ENCODE assay signal across 14 mouse cellular contexts in genomic region chr11:79652921-79653575, GRCm38 (mm10).
DNase-seq lines count a peak whose midpoint lies in the region; ATAC-seq and TF ChIP-seq lines count a peak whose summit lies in the region.
"Had no signal": no experiment of that assay in that cellular context is flagged by ENCODE, and none has a peak within 500 bp of the region (broad histone marks: within the 10 kb centered on the region; RNA-seq: fewer than 3 reads in every experiment).

No protein-coding gene starts in this region.

- DNase-seq in limb, embryonic 10.5 days (ENCODE audit: low spot score) = no peak
- DNase-seq in fibroblast of lung, adult 2 months (ENCODE audit: low read depth) = peak; percentile 69
- DNase-seq in natural killer cell, adult 2 months (ENCODE audit: low spot score in 2 of 2) = peak; percentile 38 to 56
- DNase-seq in thymus, postnatal 4 days = peak; percentile 66
- DNase-seq in layer of hippocampus, adult 2 months (ENCODE audit: low spot score in 2 of 2) = no peak
- DNase-seq in layer of hippocampus, postnatal 25 days (ENCODE audit: extremely low spot score in 1 of 2, low spot score in 1 of 2) = no peak
- DNase-seq in ovary, postnatal 10 days (ENCODE audit: low spot score) = no peak
- DNase-seq: adrenal gland, adult 8-10 months; cerebellum, adult 2 months; gastrocnemius, adult 2 months had no signal

- H3K4me3 ChIP-seq in limb, embryonic 13.5 days = no peak overlapping the region
- H3K4me3 ChIP-seq in limb, embryonic 10.5 days = no peak overlapping the region
- H3K4me3 ChIP-seq in layer of hippocampus, adult 2 months = no peak overlapping the region
- H3K4me3 ChIP-seq: gastrocnemius, adult 2 months; heart, embryonic 15.5 days; liver, embryonic 12.5 days had no signal

- no peak overlapping the region for H3K9ac ChIP-seq in limb, embryonic 13.5 days
- H3K9ac ChIP-seq: heart, embryonic 15.5 days; liver, embryonic 12.5 days had no signal

- H3K27me3 ChIP-seq in limb, embryonic 13.5 days = no peaks in the 10 kb centered on the region
- H3K27me3 ChIP-seq in limb, embryonic 10.5 days (ENCODE audit: low read depth, poor library complexity, severe bottlenecking) = 0 out of 2 replicates have a peak, but pooled peaks cover under 1% of the 10 kb centered on the region

- ATAC-seq in limb, embryonic 13.5 days (ENCODE audit: low FRiP score, low read depth) = no peak

- no peaks in the 10 kb centered on the region for H3K36me3 ChIP-seq in limb, embryonic 13.5 days
- H3K36me3 ChIP-seq in limb, embryonic 10.5 days = no peaks in the 10 kb centered on the region
- H3K36me3 ChIP-seq: heart, embryonic 15.5 days; liver, embryonic 12.5 days had no signal

- H3K4me2 ChIP-seq in limb, embryonic 13.5 days (replicated peaks) = no peak overlapping the region
- H3K4me2 ChIP-seq: heart, embryonic 15.5 days; liver, embryonic 12.5 days; midbrain, embryonic 11.5 days had no signal

- peaks cover 60% of the 10 kb centered on the region for H3K4me1 ChIP-seq in limb, embryonic 13.5 days
- peaks cover 41% of the 10 kb centered on the region for H3K4me1 ChIP-seq in limb, embryonic 10.5 days

- H3K27ac ChIP-seq in limb, embryonic 13.5 days = peak overlapping the region; percentile 33; the same call in 1 of the 2 replicates
- no peak overlapping the region for H3K27ac ChIP-seq in limb, embryonic 10.5 days
- no peak overlapping the region for H3K27ac ChIP-seq in layer of hippocampus, adult 2 months
- H3K27ac ChIP-seq: gastrocnemius, adult 2 months; heart, embryonic 15.5 days; liver, embryonic 12.5 days had no signal

- no peaks in the 10 kb centered on the region for H3K9me3 ChIP-seq in limb, embryonic 13.5 days
- no peaks in the 10 kb centered on the region for H3K9me3 ChIP-seq in limb, embryonic 10.5 days (replicated peaks)
- H3K9me3 ChIP-seq: heart, embryonic 15.5 days; liver, embryonic 12.5 days had no signal

- WGBS in limb, embryonic 13.5 days = 79% methylated on average over 20 of the region's 20 CpGs
- WGBS in limb, embryonic 10.5 days = 84% methylated on average over 20 of the region's 20 CpGs

- TF ChIP-seq CTCF in layer of hippocampus, adult 2 months (conservative IDR thresholded peaks at IDR 0.05) = no peak

Comparison
In these comparisons a context has a peak if more than half of its experiments do, and no peak if none do; other contexts are left out.
1. DNase-seq: peak in fibroblast of lung, adult 2 months (single experiment), natural killer cell, adult 2 months (2 of 2) and thymus, postnatal 4 days (single experiment); none in limb, embryonic 10.5 days (single experiment), layer of hippocampus, adult 2 months (0 of 2), layer of hippocampus, postnatal 25 days (0 of 2) and ovary, postnatal 10 days (single experiment).